Mouse (Mus musculus): ENCODE results near the gene Fgf11.
A peak's percentile ranks its signal among the peaks of the same experiment; 100 is the strongest.

Fgf11 gene

GRCm38 (mm10) chr11:69778985-69779384, 22.7 kb downstream of the Fgf11 start:
- DNase-seq, result no peak

- peak; percentile 49 to 53 for DNase-seq
Measured at GRCm38 (mm10) chr11:69778258-69778982, 23.2 kb downstream of the Fgf11 start.

- no peak for DNase-seq
Measured at GRCm38 (mm10) chr11:69777504-69778257, 24.0 kb downstream of the Fgf11 start.

GRCm38 (mm10) chr11:69776488-69776887, 25.2 kb downstream of the Fgf11 start:
- DNase-seq, result no peak

GRCm38 (mm10) chr11:69775716-69776115, 25.9 kb downstream of the Fgf11 start:
- DNase-seq, result no peak

GRCm38 (mm10) chr11:69774961-69775360, 26.7 kb downstream of the Fgf11 start:
- no peak for DNase-seq

GRCm38 (mm10) chr11:69767625-69767909, 34.1 kb downstream of the Fgf11 start:
- no peak for DNase-seq

GRCm38 (mm10) chr11:69766872-69767624, 34.6 kb downstream of the Fgf11 start:
- no peak for DNase-seq

- peak; percentile 70 to 77 for DNase-seq
Measured at GRCm38 (mm10) chr11:69766126-69766609, 35.5 kb downstream of the Fgf11 start.

GRCm38 (mm10) chr11:69765221-69766125, 36.2 kb downstream of the Fgf11 start, which contains the start of gene Zbtb4:
Gene Zbtb4 (plus strand): TSS chr11:69765912.
- DNase-seq, result peak; percentile 50 to 60

- DNase-seq, result no peak
Measured at GRCm38 (mm10) chr11:69763551-69763950, 38.1 kb downstream of the Fgf11 start.

- DNase-seq, result no peak
Measured at GRCm38 (mm10) chr11:69761868-69762267, 39.8 kb downstream of the Fgf11 start, which contains the start of gene Slc35g3. Gene Slc35g3 (minus strand): TSS chr11:69761968.

GRCm38 (mm10) chr11:69760901-69761200, 40.8 kb downstream of the Fgf11 start:
- DNase-seq, result no peak

- DNase-seq, result no peak
Measured at GRCm38 (mm10) chr11:69760160-69760900, 41.3 kb downstream of the Fgf11 start.

GRCm38 (mm10) chr11:69758971-69759721, 42.5 kb downstream of the Fgf11 start:
- DNase-seq, result peak; percentile 90

- peak; percentile 97 to 99 for DNase-seq
Measured at GRCm38 (mm10) chr11:69758478-69758970, 43.1 kb downstream of the Fgf11 start, which contains the start of gene Polr2a. Gene Polr2a (minus strand): TSS chr11:69758637.

- DNase-seq, result peak; percentile 98 to 99
Measured at GRCm38 (mm10) chr11:69758090-69758456, 43.6 kb downstream of the Fgf11 start.

- DNase-seq, result no peak
Measured at GRCm38 (mm10) chr11:69757303-69758089, 44.2 kb downstream of the Fgf11 start.

- peak in 1 of 2 experiments; percentile 50 for DNase-seq
Measured at GRCm38 (mm10) chr11:69754701-69755100, 47.0 kb downstream of the Fgf11 start.

GRCm38 (mm10) chr11:69754233-69754632, 47.4 kb downstream of the Fgf11 start:
- DNase-seq, result no peak

All from cerebellum, postnatal 36 days (tissue).